Mouse (Mus musculus) ovary, adult 2 months (tissue): ENCODE measurements around the gene Olfr898. TPM values are rescaled to one million over a fixed set of nuclear protein-coding genes. Genes with fewer than 3 reads are reported as not detected.

ENCODE experiments used
- polyA plus RNA-seq: library from polyadenylated mRNA; depleted of rRNA; stranded (reverse); fragments of >200 nt; gene quantifications from 2 replicates; pipeline ENCODE4 v1.2.3, GENCODE M21; 2012; rRNA removed

Olfr898 gene
- polyA plus RNA-seq: not detected in 2 replicates

GRCm38 (mm10) chr9:38348111-38348510 is at the start of gene Olfr898:
Olfr898 (plus strand) TSS chr9:38348411.

GRCm38 (mm10) chr9:38328760-38329159 is 19.5 kb upstream of the Olfr898 start, which contains the start of gene Olfr25:
Olfr25 (plus strand) TSS chr9:38329060.

GRCm38 (mm10) chr9:38366596-38366995 is 18.4 kb downstream of the Olfr898 start, which contains the start of gene Olfr250:
Olfr250 (plus strand) TSS chr9:38366896.

GRCm38 (mm10) chr9:38376786-38377185 is 28.6 kb downstream of the Olfr898 start, which contains the start of gene Olfr251:
Olfr251 (plus strand) TSS chr9:38377086.

GRCm38 (mm10) chr9:38401398-38401797 is 53.2 kb downstream of the Olfr898 start, which contains the start of gene Olfr147:
Olfr147 (plus strand) TSS chr9:38401698.

Other genes with a start within 250 kb of the Olfr898 start
- not detected in 2 replicates for gene Olfr888, start 240.3 kb upstream of the Olfr898 start, polyA plus RNA-seq
- gene Olfr889, start 233.2 kb upstream of the Olfr898 start, polyA plus RNA-seq: not detected in 2 replicates
- not detected in 2 replicates for gene Olfr890, start 205.9 kb upstream of the Olfr898 start, polyA plus RNA-seq
- not detected in 2 replicates for gene Olfr891, start 167.6 kb upstream of the Olfr898 start, polyA plus RNA-seq
- not detected in 2 replicates for gene Olfr893, start 140.0 kb upstream of the Olfr898 start, polyA plus RNA-seq
- gene Olfr894, start 130.4 kb upstream of the Olfr898 start, polyA plus RNA-seq: not detected in 2 replicates
- gene Olfr143, start 95.6 kb upstream of the Olfr898 start, polyA plus RNA-seq: not detected in 2 replicates
- not detected in 2 replicates for gene Olfr895, start 80.6 kb upstream of the Olfr898 start, polyA plus RNA-seq
- not detected in 2 replicates for gene Olfr896-ps1, start 57.3 kb upstream of the Olfr898 start, polyA plus RNA-seq
- gene Olfr25, start 19.4 kb upstream of the Olfr898 start, polyA plus RNA-seq: not detected in 2 replicates
- gene Olfr250, start 18.5 kb downstream of the Olfr898 start, polyA plus RNA-seq: not detected in 2 replicates
- gene Olfr251, start 28.7 kb downstream of the Olfr898 start, polyA plus RNA-seq: not detected in 2 replicates
- gene Olfr147, start 53.3 kb downstream of the Olfr898 start, polyA plus RNA-seq: not detected in 2 replicates
- not detected in 2 replicates for gene Olfr901, start 81.0 kb downstream of the Olfr898 start, polyA plus RNA-seq
- gene Olfr902, start 99.2 kb downstream of the Olfr898 start, polyA plus RNA-seq: not detected in 2 replicates
- not detected in 2 replicates for gene Olfr904, start 114.7 kb downstream of the Olfr898 start, polyA plus RNA-seq
- not detected in 2 replicates for gene Olfr905, start 122.7 kb downstream of the Olfr898 start, polyA plus RNA-seq
- gene Olfr906, start 138.7 kb downstream of the Olfr898 start, polyA plus RNA-seq: not detected in 2 replicates
- not detected in 2 replicates for gene Olfr907, start 147.4 kb downstream of the Olfr898 start, polyA plus RNA-seq
- not detected in 2 replicates for gene Olfr911-ps1, start 173.2 kb downstream of the Olfr898 start, polyA plus RNA-seq
- gene Olfr910, start 189.4 kb downstream of the Olfr898 start, polyA plus RNA-seq: not detected in 2 replicates
- not detected in 2 replicates for gene Olfr912, start 231.8 kb downstream of the Olfr898 start, polyA plus RNA-seq
- gene Olfr913, start 244.3 kb downstream of the Olfr898 start, polyA plus RNA-seq: not detected in 2 replicates